Mouse (Mus musculus) intestine, embryonic 15.5 days (tissue): Measurements from ENCODE around the gene Zfp287. TPM values are rescaled to one million over a fixed set of nuclear protein-coding genes. Genes with fewer than 3 reads are reported as not detected.

Source experiments
- ATAC-seq: fragments of 200-750 bp; cut with Nextera tagmentation; 2 replicates; pipeline ENCODE4 v1.8.0; 2017; ENCODE audit warnings: moderate TSS enrichment, moderate library complexity
- H3K27ac ChIP-seq: fragments of 300-500 bp; sonication (generic); 2 replicates; pipeline ENCODE4 v1.5.1; 2015; ENCODE audit warnings: mild to moderate bottlenecking, inconsistent platforms
- H3K27me3 ChIP-seq: fragments of 300-500 bp; sonication (generic); replicated peaks from 2 replicates; pipeline ENCODE4 v1.6.1; 2015; ENCODE audit warnings: inconsistent platforms
- H3K36me3 ChIP-seq: fragments of 300-500 bp; sonication (generic); 2 replicates; pipeline ENCODE4 v1.6.1; 2015; ENCODE audit warnings: inconsistent platforms
- H3K4me1 ChIP-seq: fragments of 300-500 bp; sonication (generic); replicated peaks from 2 replicates; pipeline ENCODE4 v1.6.1; 2015; ENCODE audit warnings: inconsistent platforms
- H3K4me2 ChIP-seq: fragments of 300-500 bp; sonication (generic); replicated peaks from 2 replicates; pipeline ENCODE4 v1.6.1; 2015; ENCODE audit warnings: mild to moderate bottlenecking, inconsistent platforms
- H3K4me3 ChIP-seq: fragments of 300-500 bp; sonication (generic); replicated peaks from 2 replicates; pipeline ENCODE4 v1.5.1; 2015; ENCODE audit warnings: inconsistent platforms
- H3K9ac ChIP-seq: fragments of 300-500 bp; sonication (generic); 2 replicates; pipeline ENCODE4 v1.6.1; 2015; ENCODE audit warnings: inconsistent platforms
- H3K9me3 ChIP-seq: fragments of 300-500 bp; sonication (generic); 2 replicates; pipeline ENCODE4 v1.6.1; 2016; ENCODE audit warnings: inconsistent platforms
- WGBS: fragments of 180-500 bp; shearing (Covaris S2); methylation state at CpG from one replicate; pipeline ENCODE4 v1.1.7; 2015; 5-methylcytosine and 5-hydroxymethylcytosine counted together
- polyA plus RNA-seq: library from polyadenylated mRNA; unstranded; fragments of >200 nt; fragmentation: Nextera tagmentation; extraction: Ambion mirVana; gene quantifications from 2 replicates; pipeline ENCODE4 v1.2.1, GENCODE M21; 2015

The Zfp287 gene
- polyA plus RNA-seq, 1 experiment from 2014 or later = 5.4 TPM

DNA sequence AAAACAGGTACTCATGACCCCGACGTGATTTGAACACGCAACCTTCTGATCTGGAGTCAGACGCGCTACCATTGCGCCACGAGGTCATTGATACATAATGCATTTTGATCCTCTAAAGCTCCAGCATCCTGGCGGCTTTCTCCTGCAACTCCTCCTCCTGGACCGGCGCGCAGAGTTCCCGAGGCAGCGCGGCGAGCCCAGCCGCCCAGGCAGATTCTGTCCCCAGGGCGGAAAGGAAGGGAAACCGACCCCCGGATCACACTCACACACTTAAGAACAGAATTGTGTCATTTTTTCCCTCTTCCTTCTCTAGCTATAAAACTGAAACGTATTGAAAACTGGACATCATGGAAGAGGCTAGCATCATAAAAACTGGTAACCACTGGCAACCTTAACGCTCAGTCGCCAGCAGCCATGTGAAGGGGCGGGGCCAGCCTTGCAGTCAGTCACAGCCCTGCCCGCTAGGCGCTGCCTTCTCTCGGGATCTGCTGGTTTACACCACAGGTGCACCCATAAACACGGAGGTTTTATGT, 14.4 kb upstream of the Zfp287 start:
- peak overlapping the region; percentile 66 for H3K4me2 ChIP-seq
- peak overlapping the region; percentile 34 for H3K4me3 ChIP-seq
- H3K27me3 ChIP-seq = peaks cover 5% of the 10 kb centered on the region; the same call in 1 of the 2 replicates
- no peak overlapping the region for H3K27ac ChIP-seq
- H3K9me3 ChIP-seq = no peaks in the 10 kb centered on the region
- no peak overlapping the region for H3K9ac ChIP-seq
- ATAC-seq = peak; percentile 77
- no peaks in the 10 kb centered on the region for H3K36me3 ChIP-seq
- WGBS = 4% methylated on average over 27 of the region's 27 CpGs
- H3K4me1 ChIP-seq = 0 out of 2 replicates have a peak, but pooled peaks cover 2% of the 10 kb centered on the region

DNA sequence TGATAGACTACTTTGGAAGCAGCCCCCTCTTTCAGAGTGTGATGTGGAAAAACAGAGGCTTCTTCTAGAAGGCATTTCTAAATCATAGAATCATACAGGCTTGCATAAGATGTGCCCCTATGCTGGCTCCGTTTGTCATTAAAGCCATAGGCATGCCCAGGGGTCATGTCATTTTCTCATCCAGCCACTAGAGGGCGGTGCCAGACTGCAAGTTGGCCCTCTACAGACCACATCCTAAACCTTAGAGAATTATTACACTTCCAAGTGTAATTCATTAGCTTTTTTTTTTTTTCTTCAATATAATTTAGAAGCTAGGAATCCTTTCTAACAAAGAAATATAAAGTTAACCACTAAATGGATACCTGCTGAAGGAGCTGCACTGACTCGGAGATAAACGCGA, 12.4 kb upstream of the Zfp287 start:
- H3K4me3 ChIP-seq = no peak overlapping the region
- 0 out of 2 replicates have a peak, but pooled peaks cover 2% of the 10 kb centered on the region for H3K4me1 ChIP-seq
- no peak overlapping the region for H3K9ac ChIP-seq
- 44% methylated on average over 5 of the region's 5 CpGs for WGBS
- no peak overlapping the region for H3K4me2 ChIP-seq
- peak; percentile 70; the same call in 1 of the 2 replicates for ATAC-seq
- H3K27ac ChIP-seq = no peak overlapping the region
- H3K9me3 ChIP-seq = no peaks in the 10 kb centered on the region
- no peaks in the 10 kb centered on the region for H3K36me3 ChIP-seq
- peaks cover 5% of the 10 kb centered on the region; the same call in 1 of the 2 replicates for H3K27me3 ChIP-seq

DNA sequence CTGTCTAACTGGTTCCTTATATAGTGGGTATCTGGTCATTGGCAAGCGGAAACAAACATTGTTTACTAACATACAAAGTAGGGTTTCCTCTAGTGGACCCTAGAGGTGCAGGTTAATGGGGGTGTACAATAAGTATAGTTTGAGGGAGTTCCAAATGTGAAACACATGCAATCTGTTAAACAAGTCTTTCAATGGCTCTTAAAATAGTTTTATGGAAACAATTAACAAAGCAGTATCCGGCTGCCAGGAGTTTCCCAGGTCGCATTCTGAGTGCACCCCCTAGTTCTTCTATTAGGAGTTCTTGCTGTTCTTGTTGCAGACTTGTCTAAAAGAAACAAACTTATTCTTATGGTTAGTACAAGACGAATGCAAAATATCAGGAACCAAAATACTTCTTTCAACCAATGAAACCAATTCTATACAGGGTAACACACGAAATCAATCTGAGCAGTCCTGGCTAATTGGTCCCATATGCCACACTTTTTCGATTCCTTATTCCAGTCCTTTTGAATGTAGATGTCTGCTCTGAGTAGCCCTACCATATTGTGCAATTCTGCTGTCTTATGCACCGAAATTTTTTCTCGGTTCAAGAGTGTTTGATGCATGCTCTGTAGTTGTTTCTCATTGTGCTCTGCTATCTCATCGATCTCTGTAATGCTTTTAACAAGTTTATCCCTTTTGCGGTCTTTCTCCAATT, 10.7 kb upstream of the Zfp287 start:
- 79% methylated on average over 10 of the region's 10 CpGs for WGBS
- no peak overlapping the region for H3K4me2 ChIP-seq
- H3K27me3 ChIP-seq = no peaks in the 10 kb centered on the region
- no peaks in the 10 kb centered on the region for H3K9me3 ChIP-seq
- H3K9ac ChIP-seq = no peak overlapping the region
- ATAC-seq = no peak
- H3K36me3 ChIP-seq = no peaks in the 10 kb centered on the region
- no peak overlapping the region for H3K27ac ChIP-seq
- H3K4me3 ChIP-seq = no peak overlapping the region
- H3K4me1 ChIP-seq = 0 out of 2 replicates have a peak, but pooled peaks cover 2% of the 10 kb centered on the region

DNA sequence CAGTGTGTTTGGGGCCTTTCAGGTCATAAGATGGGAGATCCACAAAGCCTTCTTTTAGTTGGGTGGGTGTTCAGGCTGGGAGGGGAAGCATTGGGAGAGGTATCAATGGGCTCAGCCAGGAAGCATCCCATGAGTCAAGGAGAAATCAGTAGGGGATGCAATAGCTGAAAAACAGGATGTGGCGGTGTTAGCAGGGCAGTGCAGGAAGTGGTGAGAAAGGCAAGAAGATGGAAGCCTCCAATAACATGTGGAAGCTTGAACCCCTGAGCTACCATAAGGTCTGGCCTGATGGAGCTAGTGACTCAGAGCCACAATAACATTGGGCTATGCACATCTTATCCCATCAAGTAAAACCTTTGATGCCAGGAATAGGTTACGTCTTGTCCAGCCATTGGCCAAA, 9.5 kb upstream of the Zfp287 start:
- Histone ChIP-seq H3K4me1 (no peaks in the 10 kb centered on the region), H3K4me2 (no peak overlapping the region)

DNA sequence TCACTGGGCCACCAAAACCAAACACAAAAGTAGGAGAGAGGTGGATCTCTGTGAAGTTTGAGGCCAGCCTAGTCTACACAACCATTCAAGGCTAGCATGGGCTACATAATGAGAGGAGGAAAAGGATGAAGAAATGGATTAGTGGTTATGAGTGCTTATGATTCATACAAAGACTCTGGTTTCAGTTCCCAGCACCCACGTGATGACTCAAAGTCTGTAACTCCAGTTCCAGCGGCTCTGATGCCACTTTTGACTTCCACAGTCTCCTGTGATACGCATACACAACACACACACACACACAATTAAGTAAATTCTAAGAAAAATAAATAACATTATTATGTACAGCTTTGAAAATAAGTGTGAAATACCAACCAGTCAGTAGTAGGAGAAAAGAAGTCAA, 960 bp upstream of the Zfp287 start:
- no peak for ATAC-seq
- H3K27ac ChIP-seq = no peak overlapping the region
- H3K9me3 ChIP-seq = no peaks in the 10 kb centered on the region
- no peak overlapping the region for H3K4me3 ChIP-seq
- no peaks in the 10 kb centered on the region for H3K36me3 ChIP-seq
- H3K4me2 ChIP-seq = no peak overlapping the region
- no peaks in the 10 kb centered on the region for H3K27me3 ChIP-seq
- WGBS = 73% methylated on average over 3 of the region's 3 CpGs
- H3K4me1 ChIP-seq = no peaks in the 10 kb centered on the region
- H3K9ac ChIP-seq = no peak overlapping the region

More for the DNA sequence above, 9.5 kb upstream of the Zfp287 start:
- H3K9me3 ChIP-seq = no peaks in the 10 kb centered on the region
- no peak overlapping the region for H3K4me3 ChIP-seq
- no peak for ATAC-seq
- H3K27me3 ChIP-seq = no peaks in the 10 kb centered on the region
- no peak overlapping the region for H3K27ac ChIP-seq
- WGBS = 89% methylated on average over 2 of the region's 2 CpGs
- no peak overlapping the region for H3K9ac ChIP-seq
- H3K36me3 ChIP-seq = no peaks in the 10 kb centered on the region

DNA sequence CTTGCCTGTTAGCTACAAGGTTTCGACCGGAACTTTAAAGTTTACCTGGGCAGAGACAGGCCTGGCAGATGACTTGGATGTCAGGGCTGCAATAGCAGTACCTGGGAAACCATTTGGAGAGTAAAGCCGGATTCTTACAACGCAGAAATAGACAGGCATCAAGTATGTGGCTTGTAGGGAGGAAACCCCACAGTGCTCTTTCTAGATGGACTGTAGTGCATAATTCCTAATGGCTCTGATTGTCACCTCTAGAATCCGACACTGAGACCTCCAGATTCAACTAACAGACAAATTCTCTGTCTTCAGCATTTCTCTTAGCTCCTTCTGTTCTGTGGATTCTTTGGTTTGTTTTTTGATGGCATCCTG, 300 bp upstream of the Zfp287 start:
- no peaks in the 10 kb centered on the region for H3K36me3 ChIP-seq
- WGBS = 25% methylated on average over 5 of the region's 5 CpGs
- no peak for ATAC-seq

DNA sequence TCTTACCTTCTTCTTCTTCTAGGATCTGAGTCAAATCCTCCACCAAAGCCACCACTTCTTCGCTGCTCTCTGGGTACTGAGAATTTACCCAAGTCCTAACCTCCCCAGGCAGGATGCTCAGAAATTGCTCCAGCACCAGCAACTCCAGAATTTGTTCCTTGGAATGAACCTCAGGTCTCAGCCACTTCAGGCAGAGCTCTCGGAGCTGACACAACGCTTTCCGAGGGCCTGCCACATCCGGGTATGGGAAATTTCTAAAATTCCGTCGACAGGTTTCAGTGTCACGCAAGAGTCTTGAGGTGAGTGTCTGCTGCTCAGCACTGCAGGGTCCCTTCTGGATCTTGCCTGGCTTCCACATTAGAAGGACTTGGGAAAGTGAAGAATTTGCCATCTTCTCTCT, 3.4 kb downstream of the Zfp287 start:
- H3K4me1 ChIP-seq = no peaks in the 10 kb centered on the region
- ATAC-seq = no peak
- H3K4me2 ChIP-seq = no peak overlapping the region
- H3K9me3 ChIP-seq = no peaks in the 10 kb centered on the region
- H3K27me3 ChIP-seq = no peaks in the 10 kb centered on the region
- 91% methylated on average over 8 of the region's 8 CpGs for WGBS
- no peak overlapping the region for H3K9ac ChIP-seq
- no peaks in the 10 kb centered on the region for H3K36me3 ChIP-seq
- no peak overlapping the region for H3K27ac ChIP-seq
- H3K4me3 ChIP-seq = no peak overlapping the region

More for the DNA sequence above, 300 bp upstream of the Zfp287 start:
- Histone ChIP-seq H3K27me3 (no peaks in the 10 kb centered on the region), H3K4me3 (peak overlapping the region; percentile 64), H3K4me1 (no peaks in the 10 kb centered on the region), H3K9ac (no peak overlapping the region), H3K9me3 (no peaks in the 10 kb centered on the region), H3K4me2 (peak overlapping the region; percentile 85), H3K27ac (no peak overlapping the region)

DNA sequence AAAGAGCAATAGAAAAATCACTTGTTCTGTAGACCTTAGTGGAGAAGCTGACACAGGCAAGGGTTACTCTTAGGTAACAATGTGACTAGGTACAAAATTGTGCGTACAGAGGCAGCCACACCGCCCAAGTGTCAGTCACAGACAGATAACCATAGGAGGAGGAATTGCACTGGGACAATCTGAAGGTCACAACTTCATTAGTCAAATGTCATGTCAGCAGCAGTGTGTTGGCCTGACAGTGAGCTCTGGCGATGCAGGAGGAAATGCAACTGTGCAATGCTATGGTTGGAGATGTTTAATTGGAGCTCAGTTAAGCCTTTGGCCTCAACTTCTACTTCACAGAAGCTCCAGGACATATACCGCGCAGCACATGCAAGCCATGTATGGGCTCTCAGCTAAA, 21.0 kb downstream of the Zfp287 start:
- H3K27me3 ChIP-seq = no peaks in the 10 kb centered on the region
- WGBS = 81% methylated on average over 5 of the region's 5 CpGs
- H3K36me3 ChIP-seq = no peaks in the 10 kb centered on the region
- no peak for ATAC-seq
- no peak overlapping the region for H3K27ac ChIP-seq
- H3K9ac ChIP-seq = no peak overlapping the region
- no peak overlapping the region for H3K4me2 ChIP-seq
- H3K4me1 ChIP-seq = no peaks in the 10 kb centered on the region
- H3K9me3 ChIP-seq = no peaks in the 10 kb centered on the region
- H3K4me3 ChIP-seq = no peak overlapping the region

DNA sequence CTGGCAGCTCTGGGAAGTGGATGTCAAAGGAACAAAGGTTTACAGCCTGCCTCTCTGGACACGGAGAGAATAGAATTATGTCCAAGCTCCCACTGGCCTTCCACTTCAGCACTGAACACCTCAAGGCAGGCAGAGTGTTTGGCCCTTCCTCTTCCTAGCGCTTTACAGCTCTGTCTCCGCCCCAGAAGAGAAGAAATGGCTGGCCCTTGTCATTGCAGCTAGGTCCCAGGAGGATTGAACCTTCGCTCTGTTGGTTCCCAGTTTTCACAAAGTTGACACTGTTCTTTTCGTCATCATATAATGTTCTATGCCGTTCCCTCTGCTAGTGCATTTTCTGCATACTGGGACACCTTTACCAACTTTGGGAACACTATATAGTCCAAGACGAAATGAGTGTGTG, 23.5 kb downstream of the Zfp287 start:
- no peaks in the 10 kb centered on the region for H3K27me3 ChIP-seq
- 73% methylated on average over 7 of the region's 7 CpGs for WGBS
- no peak overlapping the region for H3K4me2 ChIP-seq
- ATAC-seq = no peak
- no peaks in the 10 kb centered on the region for H3K36me3 ChIP-seq
- H3K9ac ChIP-seq = no peak overlapping the region
- no peak overlapping the region for H3K4me3 ChIP-seq
- H3K27ac ChIP-seq = no peak overlapping the region
- H3K4me1 ChIP-seq = no peaks in the 10 kb centered on the region
- no peaks in the 10 kb centered on the region for H3K9me3 ChIP-seq

DNA sequence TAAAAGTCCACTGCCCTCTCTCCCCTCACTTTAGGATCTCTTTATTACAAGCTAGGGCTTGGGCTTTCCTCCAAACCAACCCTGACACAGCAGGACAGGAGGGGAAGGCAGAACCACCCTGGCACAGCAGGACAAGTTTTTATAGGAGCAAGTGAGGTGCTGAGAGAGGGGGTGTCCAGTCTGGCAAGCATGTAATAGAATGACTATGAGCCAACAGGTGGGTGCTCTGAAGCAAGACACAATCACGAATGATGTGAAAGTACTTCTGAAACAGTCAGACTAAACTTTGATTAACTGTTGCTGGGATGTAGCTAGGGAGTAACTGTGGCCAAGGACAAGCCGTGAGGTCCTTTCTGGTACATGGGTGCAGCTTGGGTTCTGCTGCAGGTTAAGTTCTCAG, 25.6 kb downstream of the Zfp287 start:
- Histone ChIP-seq H3K4me2 (no peak overlapping the region), H3K27me3 (no peaks in the 10 kb centered on the region), H3K4me1 (no peaks in the 10 kb centered on the region), H3K36me3 (no peaks in the 10 kb centered on the region), H3K4me3 (no peak overlapping the region), H3K9me3 (no peaks in the 10 kb centered on the region), H3K27ac (no peak overlapping the region), H3K9ac (no peak overlapping the region)
- no peak for ATAC-seq
- 90% methylated on average over 2 of the region's 2 CpGs for WGBS

DNA sequence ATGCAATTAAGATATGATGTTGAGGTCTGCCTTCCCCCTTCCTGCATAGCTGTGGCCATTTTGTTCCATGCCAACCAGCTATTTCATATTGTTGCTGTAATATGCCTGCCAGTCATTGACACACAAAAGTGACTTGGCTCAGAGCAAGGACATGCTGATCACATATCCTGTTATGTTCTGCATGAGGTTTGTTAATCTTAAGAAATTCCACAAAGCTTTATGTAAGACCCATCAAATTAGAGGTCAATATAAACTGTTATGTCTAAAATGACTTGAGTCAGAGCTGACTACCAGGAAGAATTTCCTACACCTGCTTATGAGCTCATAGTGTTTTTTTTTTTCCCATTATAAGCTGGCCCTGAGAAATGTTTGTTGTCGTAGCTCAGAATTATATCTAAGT, 30.5 kb downstream of the Zfp287 start:
- Histone ChIP-seq H3K27me3 (no peaks in the 10 kb centered on the region), H3K4me2 (no peak overlapping the region), H3K4me1 (no peaks in the 10 kb centered on the region), H3K4me3 (no peak overlapping the region), H3K36me3 (no peaks in the 10 kb centered on the region), H3K9me3 (no peaks in the 10 kb centered on the region), H3K27ac (no peak overlapping the region), H3K9ac (no peak overlapping the region)
- WGBS = 70% methylated on average over 1 of the region's 1 CpGs
- ATAC-seq = no peak

DNA sequence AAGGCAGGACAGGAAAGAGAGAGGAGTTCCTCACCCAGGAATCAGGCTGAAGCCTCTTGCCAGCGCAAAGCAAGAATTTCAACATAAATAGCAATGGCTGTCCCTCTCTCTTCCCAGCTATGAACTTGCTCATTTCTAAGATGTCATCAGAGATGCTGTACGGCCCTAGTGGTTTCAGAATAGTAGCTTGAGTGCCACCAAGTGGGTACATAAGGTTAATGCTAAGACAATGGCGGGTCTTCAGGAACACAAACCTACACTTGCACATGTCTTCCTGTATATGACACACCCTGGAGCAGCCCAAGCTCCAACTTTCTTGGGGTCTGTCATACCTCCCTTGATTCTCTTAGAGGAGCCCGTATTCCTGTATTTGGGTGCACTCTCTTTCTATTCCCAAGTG, 32.0 kb downstream of the Zfp287 start:
- Histone ChIP-seq H3K36me3 (no peaks in the 10 kb centered on the region), H3K4me1 (no peaks in the 10 kb centered on the region), H3K27me3 (no peaks in the 10 kb centered on the region), H3K4me2 (no peak overlapping the region), H3K4me3 (no peak overlapping the region), H3K27ac (no peak overlapping the region), H3K9me3 (no peaks in the 10 kb centered on the region), H3K9ac (no peak overlapping the region)
- WGBS = 67% methylated on average over 4 of the region's 4 CpGs
- ATAC-seq = no peak

DNA sequence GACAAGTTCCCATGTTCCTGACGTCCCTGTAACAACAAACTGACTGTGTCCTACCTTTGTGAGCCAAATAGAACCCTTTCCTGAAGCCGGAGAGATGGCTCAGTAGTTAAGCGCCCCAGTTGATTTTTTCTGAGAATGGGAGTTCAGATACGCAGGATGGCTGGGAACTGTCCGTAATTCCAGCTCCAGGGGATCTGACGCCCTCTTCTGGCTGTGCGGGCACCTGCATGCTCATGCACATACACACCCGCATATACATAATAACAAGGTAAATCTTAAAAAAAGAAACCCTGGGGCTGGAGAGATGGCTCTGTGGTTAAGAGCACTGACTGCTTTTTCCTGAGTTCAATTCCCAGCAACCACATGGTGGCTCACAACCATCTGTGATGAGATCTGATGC, 36.6 kb downstream of the Zfp287 start:
- Histone ChIP-seq H3K27me3 (no peaks in the 10 kb centered on the region), H3K4me2 (no peak overlapping the region), H3K4me3 (no peak overlapping the region), H3K4me1 (no peaks in the 10 kb centered on the region), H3K27ac (no peak overlapping the region), H3K36me3 (no peaks in the 10 kb centered on the region), H3K9ac (no peak overlapping the region), H3K9me3 (no peaks in the 10 kb centered on the region)
- no peak for ATAC-seq
- WGBS = 92% methylated on average over 8 of the region's 8 CpGs
